Mouse (Mus musculus): Measurements from ENCODE around the gene Arhgap22. TPM values are rescaled to one million over a fixed set of nuclear protein-coding genes. Genes with fewer than 3 reads are reported as not detected.

The Arhgap22 gene
- total RNA-seq, 2 experiments from 2014 or later, result 8.7 to 9.7 TPM

DNA sequence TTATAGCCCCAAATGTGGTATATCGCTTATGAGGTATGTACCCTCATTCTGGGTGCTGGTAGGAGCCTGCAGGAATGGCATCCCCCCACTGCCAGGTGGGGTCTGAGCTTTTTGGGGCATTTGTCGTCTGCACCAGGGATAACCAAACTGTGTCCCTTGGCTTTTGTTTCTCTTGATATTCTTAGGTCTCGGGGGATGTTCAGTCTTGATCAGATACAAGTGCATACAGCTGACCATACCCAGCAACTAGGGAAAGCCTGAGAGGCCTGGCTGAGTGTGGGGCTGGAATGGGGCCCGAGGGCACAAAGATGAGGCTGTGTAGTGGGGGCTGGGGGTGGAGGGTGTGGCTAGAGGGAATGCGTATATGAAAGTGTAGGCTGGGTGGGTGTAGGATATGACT, 149.8 kb downstream of the Arhgap22 start:
- no peak for DNase-seq (ENCODE audit: low spot score in 2 of 2)

DNA sequence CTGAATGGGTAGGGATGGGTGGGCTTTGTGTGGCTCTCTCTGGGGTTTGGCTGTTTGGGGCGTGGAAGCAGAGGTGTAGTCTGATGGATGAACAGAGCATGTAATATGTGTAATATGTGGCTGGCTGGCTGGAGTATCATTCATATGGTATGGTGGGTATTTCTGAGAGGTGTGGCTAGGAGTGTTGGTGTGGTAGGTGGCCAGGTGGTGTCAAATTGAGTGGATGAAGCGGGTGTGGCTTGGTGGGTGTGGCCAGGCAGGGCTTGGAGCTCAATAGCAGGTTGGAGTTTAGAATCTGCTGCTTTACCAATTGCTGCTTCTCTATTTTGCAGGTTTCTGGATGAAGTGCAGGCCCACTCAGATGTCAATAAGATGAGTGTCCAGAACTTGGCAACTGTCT, 150.2 kb downstream of the Arhgap22 start:
- no peak for DNase-seq (ENCODE audit: low spot score in 2 of 2)

DNA sequence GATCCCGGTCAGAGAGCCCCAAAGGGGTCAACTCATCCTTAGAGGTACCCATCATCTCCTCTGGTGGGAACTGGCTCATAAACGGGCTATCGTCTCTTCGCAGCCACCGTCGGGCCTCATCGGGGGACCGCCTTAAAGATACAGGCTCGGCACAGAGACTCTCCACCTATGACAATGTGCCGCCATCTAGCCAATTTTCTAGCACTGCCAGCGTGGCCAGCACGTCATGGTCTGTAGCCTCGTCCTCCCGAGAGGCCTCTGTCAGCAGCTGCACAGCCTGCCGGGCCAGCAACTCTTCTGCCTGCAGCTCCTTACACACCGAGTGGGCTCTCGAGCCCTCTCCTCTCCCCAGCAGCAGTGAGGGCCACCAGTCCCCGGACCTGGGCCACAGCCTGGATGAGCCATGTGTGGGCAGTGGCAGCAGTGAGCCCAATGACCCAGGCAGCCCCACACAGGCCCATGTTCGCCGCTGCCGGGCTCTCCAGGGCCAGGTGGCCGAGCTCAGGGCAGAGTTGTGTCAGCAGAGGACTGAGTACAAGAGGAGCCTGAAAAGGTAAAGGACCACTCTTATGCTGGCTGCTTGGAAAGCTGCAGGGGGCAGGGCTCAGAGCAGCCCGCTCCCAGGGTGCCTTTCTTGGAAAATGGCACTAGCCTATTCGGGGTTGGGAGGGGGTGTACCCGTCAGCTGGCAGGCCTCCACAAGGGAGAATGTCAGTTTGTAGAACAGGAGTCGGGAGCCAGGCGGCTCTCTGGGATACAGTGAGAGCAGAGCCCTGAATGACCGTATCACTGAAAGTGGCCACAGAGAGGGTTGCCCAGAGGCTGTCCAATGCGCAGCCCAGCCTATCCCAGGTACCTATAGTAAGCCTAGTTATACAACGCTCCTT, 153.3 kb downstream of the Arhgap22 start:
- no peak for DNase-seq (ENCODE audit: low spot score in 2 of 2)

DNA sequence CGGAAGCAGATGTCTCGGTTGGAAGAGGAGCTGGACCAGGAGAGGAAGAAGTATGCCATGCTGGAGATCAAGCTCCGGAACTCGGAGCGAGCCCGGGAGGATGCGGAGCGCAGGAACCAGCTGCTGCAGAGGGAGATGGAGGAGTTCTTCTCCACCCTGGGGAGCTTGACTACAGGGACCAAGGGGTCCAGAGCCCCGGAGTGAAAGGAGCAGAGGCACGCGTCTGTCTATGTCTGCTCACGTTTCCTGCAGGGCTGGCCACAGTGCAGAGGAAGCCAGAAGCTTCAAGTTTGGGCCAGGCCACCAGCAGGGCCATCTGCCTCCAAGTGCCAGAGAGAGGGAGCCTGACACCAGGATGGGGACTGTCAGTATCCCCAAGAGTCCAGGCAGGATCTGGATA, 155.5 kb downstream of the Arhgap22 start:
- DNase-seq (ENCODE audit: low spot score in 2 of 2), result no peak

DNA sequence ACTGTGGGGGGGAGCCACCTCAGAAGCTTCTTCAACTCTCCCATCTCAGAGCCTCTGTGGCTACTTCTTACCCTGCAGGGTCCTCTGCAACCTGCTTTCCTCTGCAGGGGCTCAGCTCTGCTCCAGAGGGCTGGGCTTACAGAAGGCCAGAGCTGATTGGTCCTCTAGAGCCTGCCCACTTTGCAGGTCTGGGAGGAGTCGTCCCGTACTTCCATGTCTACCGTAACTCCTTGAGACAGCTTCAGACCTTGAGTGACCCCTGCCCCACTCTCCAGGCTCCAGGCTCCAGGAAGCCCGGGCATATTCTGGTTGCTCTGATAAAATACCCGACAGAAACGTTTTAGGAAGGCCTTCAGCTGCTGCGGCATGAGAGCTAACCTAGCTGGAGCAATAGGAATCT, 156.2 kb downstream of the Arhgap22 start:
- DNase-seq (ENCODE audit: low spot score in 2 of 2), result no peak

DNA sequence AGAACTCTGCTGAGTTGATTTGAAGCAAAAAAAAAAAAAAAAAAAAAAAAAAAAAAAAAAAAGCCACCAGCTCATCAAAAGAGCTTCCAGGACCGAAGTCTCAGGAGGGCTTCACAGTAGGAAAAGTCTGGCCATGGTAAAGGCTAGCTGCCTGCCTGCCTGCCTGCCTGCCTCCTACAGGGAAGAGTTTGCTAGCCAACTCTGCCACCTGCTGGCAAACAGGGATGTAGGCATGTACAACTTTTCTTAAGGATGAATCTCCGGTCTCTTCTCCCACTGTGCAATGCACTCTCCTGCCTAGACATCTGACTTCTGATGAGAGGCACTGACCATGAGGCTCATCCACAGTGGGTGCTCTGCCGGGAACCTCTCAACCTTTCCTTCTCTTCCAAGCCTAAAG, 157.4 kb downstream of the Arhgap22 start:
- DNase-seq (ENCODE audit: low spot score in 2 of 2), result peak in 1 of 2 experiments; percentile 46

DNA sequence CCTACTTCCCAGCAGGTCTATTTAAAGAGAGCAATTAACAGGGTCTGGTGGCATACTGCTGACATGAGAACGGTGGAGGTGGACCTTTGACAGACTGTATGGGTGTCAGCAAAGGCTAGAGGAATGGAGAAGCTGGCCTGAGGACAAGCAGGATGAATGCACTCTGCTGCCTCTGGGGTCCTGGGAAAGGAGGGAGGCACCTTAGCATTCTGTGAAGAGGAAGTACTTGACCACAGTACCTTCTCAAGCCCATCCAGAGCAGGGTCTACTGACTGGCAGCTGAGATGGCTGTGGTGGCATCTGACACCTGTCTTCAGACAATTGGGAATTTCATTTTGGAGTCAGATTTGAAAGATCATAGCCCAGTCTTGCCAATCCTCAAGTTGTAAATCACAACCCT, 159.4 kb downstream of the Arhgap22 start:
- no peak for DNase-seq (ENCODE audit: low spot score in 2 of 2)

DNA sequence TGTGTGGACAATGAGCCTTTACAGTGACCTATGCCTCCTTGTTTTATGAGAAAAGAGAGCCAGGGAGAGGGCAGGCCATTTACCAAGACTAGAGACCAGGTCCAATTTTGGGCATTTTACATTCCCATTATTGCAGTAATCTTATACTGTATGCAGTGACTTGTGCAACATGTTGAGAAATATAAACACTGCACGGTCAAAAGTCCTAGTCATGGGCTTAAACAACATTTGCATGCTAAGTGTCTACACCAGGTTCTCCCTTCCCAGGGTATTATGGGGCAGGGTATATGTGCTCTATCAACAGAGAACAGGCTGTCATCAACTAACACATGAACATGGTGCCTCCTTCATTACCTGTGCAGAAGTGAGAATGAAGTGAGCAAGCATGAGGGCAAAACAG, 160.3 kb downstream of the Arhgap22 start:
- DNase-seq (ENCODE audit: low spot score in 2 of 2), result no peak

DNA sequence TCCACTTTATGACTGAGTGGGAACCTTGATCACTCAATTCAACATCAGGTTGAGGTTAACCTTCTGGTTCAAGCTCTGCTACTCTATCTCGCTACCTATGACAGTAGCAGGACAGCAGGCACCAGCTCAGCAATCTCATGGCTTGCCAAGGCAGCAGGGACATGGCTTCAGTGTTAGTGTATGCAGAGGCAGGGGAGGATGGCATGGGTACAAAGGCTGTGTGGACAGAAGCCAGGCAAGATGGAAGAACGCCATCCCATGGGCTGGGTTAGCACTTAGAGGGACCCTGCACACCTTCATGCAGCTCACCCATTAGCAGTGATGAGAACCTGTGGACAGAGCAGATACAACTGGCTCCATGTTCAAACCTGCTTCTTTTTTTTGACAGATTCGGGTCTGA, 163.4 kb downstream of the Arhgap22 start:
- no peak for DNase-seq (ENCODE audit: low spot score in 2 of 2)

DNA sequence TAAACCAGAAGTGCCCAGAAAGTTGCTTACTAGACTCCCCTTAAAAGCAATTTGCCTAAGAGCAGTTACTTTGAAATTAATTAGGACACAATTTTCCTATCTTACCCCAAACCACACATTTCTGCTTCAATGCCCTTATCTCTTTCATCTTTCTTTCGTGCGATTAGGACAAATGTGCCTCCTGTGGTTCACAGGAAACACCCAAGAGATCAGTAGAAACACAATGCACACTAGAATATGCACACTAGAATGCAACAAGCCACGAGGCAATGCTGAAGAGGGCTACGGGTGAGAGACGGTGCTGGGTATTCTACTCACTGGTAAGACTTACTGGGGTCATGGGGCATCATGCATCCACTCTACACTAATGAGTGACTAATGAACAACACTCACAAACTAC, 164.9 kb downstream of the Arhgap22 start:
- no peak for DNase-seq (ENCODE audit: low spot score in 2 of 2)

DNA sequence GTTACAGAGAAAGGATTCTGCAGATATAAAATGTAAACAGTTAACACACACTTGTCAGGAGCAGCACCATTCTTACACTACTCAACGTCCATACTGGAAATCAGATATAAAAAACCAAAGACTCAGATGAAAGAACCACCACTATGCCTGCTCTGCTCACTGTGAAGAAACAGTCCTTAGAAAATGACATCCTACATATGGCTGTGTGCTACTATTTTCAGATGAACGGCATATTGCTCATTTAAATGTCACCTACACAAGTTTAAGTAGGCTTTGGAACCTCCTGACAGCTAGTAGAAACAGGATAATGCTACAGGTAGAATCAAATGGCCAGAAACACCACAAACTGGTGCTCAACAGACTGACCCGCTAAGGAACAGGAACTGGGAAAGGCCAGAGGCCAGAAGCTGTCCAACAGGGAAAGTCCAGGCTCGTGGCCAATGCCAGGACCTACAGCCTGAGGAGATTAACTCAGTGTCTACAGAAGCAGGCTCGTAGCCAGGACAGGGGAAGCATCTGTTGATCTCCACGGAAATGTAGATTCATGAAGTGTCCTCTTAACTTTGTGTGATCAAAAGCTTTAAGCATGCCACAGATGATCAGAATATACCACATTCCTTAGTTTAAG, 167.1 kb downstream of the Arhgap22 start:
- no peak for DNase-seq (ENCODE audit: low spot score in 2 of 2)

DNA sequence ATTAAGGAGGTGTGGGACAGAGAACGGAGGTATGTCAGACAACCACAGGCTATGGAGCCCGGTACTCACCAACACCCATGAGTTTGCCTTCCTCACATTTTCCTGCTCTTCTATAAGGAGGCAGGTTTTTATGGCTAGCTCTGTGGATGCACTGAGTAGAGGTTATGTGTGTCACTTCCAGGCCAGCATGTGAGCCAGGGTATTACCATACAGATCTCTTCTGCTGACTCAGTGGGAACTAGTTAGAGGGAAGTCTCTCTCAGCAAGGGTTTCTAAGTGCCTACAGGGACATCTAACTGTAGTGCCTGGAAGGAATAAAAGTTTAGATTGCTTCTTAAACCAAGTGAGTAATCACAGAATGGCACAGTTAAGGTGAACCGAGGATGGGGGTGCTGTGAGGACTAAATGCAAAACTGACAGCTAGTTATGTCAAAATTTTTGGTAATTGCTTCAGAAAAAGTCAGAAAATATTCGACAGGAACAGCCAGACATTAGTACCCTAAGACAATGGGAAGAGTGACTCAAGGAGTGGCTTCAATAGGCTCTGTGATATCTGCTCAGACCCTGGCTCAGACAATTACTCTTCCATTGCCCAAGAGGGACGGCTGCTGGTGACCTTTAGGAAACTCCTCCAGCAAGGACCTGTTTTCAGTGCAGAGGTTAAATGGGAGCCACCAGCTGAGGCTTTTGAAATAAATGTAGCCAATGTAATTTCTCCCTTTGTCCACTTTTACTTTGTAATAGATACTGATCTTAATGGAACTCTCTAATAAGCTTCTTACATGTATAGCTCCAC, 184.4 kb downstream of the Arhgap22 start:
- no peak for DNase-seq (ENCODE audit: low spot score in 2 of 2)

DNA sequence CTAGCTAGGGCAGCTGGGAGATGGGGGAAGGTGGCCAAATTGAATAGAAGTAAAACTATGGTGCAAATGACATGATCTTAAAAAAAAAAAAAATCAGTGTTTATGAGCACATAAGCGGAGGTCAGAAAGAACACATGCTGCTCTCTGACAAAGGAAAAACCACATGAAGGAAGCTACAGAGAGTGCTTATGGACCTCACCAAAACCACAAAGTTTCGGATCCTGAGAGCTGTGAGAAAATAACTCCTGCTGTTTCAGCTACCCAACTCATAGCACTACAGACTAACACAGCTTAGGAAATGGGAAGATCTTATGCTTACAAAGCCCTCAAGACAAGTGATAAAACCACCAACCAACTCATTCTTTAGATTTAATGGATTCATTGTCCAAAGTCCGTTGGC, 186.2 kb downstream of the Arhgap22 start:
- DNase-seq (ENCODE audit: low spot score in 2 of 2), result no peak

DNA sequence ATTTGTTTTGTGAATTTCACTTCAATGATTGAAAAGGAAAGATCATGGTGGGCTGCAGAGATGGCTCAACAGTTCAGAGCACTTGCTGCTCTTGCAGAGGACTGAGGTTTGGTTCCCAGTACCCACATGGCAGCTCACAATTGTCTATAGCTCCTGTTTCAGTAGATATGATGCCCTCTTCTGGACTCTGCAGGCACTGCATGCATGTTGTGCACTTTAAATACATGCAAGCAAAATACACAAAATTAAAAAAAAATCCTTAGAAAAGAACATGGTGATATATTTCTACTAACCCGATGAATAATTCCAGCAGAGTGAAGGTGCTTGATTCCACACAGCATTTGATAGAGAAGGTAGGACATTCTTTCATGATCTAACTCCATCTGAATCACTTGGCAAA, 188.5 kb downstream of the Arhgap22 start:
- no peak for DNase-seq (ENCODE audit: low spot score in 2 of 2)

DNA sequence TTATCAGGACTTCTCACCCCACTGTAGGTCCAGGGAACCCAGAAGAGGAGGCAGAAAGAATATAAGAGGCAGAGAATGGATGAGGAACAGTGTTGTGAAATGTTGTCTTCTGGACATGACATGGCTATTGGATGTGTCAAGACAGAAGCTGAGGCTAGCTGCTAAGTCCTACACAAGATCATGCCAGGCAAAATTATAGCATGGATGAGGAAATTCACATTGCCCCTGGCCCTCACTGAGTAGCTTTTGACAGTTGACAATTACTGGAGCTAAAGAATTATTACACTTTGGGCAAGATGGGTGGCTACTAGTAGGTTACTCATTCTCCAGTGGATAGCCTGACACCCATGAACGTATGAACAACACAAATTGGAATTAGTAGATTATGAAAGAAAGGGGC, 201.9 kb downstream of the Arhgap22 start:
- no peak for DNase-seq (ENCODE audit: low spot score in 2 of 2)

DNA sequence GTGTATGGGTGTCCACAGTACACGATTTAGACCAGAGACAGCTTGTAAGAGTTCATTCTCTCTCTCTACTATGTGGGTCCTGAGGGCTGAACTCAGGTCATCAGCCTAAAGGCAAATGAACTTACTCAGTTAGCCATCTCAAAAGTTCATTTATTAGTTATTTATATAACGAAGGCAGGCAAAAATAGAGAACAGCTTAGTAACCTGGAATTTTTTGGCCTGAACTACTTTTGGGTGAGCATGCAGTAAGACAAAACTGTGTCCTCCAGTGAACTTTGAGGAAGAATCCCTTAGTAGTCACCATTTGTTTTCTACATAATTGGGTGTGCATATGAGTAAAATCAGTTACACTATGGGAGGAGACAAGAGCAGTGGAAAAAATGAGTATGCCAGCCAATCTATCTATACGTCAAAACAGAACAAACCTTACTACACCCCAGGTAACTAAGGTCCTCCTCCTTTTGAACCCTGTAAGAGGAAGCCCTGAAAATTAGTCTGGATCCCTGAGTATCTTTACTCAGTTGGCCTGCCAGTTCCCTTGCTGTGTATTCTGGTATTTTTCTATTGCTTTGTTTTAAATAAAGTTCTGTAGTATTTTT, 204.6 kb downstream of the Arhgap22 start:
- no peak for DNase-seq (ENCODE audit: low spot score in 2 of 2)

Other genes starting within 250 kb of the Arhgap22 start
- gene Lrrc18, start 222.6 kb upstream of the Arhgap22 start, total RNA-seq (2021), result under 1 TPM; 0.39 to 0.73 TPM
- gene Wdfy4, start 28.5 kb upstream of the Arhgap22 start, total RNA-seq (2021), result 1 to 10 TPM; 2.8 to 5.9 TPM
- 10 to 100 TPM; 39.8 to 40.2 TPM for gene Mapk8, start 233.1 kb downstream of the Arhgap22 start, total RNA-seq (2021)

All from adrenal gland, postnatal 4 days (tissue).